Mouse (Mus musculus) T-helper 17 cell (primary cell): Measurements from ENCODE around the gene Sall1.

ENCODE experiments used
- in situ Hi-C, 2 experiments: fragments of 300-600 bp; cut with MboI, MseI; formaldehyde crosslinking; loops; 1 replicate in 1 of 2; 2 replicates in 1 of 2; pipeline ENCODE4 v1.15.1; 2025; ENCODE audit warnings: high pct_unique_total_duplicates in 2 of 2

Sall1 gene

GRCm38 (mm10) chr8:89003336-89003896, 40.5 kb downstream of the Sall1 start:
- in situ Hi-C loops = no loop called here

- in situ Hi-C loops = no loop called here
Measured at GRCm38 (mm10) chr8:89002128-89002527, 41.8 kb downstream of the Sall1 start.

DNA sequence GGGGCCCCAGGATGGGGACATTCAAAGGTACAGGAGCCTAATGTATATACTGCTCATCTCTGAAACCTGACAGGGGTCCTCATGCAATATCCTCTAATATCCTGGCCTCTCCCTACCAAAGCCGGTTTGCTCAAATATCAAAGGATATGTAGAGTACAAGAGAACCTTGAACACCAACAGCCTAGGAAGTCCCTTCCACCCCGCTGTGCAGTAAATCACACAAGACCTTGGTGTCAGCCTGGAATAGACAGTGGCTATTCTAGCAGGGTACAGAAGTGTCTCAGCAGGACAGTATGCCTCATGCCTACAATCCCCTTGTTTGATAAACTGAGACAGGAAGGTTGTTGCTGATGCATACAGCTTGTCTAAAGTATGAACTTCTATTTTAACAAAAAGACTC, 46.7 kb downstream of the Sall1 start:
- in situ Hi-C loops = no loop called here

GRCm38 (mm10) chr8:88991780-88992509, 52.0 kb downstream of the Sall1 start:
- in situ Hi-C loops = no loop called here

DNA sequence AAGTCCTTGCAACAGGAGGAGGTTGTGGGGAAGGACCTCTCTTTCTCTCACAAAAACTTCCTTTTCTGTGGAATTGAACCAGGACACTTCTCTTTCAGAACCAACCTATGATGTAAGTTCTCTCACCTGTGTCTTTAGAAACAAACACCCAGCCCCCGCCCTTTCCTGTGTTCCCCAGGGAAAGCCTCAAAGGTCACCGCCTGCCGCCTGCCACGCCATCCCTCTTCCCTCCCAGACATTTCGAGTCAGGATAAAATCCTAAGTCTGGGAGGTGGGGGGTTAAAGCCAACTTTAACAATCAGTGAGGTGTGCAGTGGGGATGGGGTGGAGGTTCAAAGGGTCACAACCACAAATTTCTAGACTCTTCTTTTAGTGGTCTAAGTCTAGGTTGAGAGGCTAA, 52.8 kb downstream of the Sall1 start:
- in situ Hi-C loops = no loop called here

GRCm38 (mm10) chr8:88989002-88989401, 55.0 kb downstream of the Sall1 start:
- in situ Hi-C loops = no loop called here

DNA sequence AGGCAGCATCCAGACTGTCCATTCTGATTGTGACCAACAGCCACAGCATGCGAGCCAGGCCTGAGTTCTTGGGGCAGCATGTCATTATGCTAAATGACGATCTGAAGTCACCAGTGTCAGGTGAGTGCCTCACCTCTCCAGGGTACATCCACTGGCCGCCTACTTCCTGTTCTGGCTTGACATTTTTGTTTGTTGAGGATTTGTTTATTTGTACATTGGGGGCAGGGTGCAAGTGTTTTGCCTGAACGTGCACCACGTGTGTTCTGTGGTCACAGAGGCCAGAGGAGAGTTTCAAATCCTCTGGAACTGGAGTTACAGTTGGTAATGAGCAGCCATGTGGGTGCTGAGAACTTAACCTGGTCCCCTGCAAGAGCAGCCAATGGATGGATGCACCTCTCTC, 60.5 kb downstream of the Sall1 start:
- in situ Hi-C loops = no loop called here
